ENCODE assay signal across 8 mouse cellular contexts in genomic region chr2:91984906-91985525, GRCm38 (mm10). TPM values are rescaled to one million over a fixed set of nuclear protein-coding genes. Genes with fewer than 3 reads are reported as not detected.
DNase-seq lines count a peak whose midpoint lies in the region; ATAC-seq and TF ChIP-seq lines count a peak whose summit lies in the region.

No protein-coding gene starts in this region.

- peaks cover 27% of the 10 kb centered on the region for H3K4me1 ChIP-seq in heart, embryonic 15.5 days (replicated peaks)
- H3K4me1 ChIP-seq in ES-Bruce4 (ENCODE audit: control insufficient read depth, insufficient read depth, low read length) = peaks cover 3% of the 10 kb centered on the region
- H3K4me1 ChIP-seq in hindbrain, embryonic 13.5 days (replicated peaks) = peaks cover 22% of the 10 kb centered on the region
- H3K4me1 ChIP-seq in midbrain, embryonic 12.5 days = peaks cover 21% of the 10 kb centered on the region

- H3K9ac ChIP-seq in heart, embryonic 15.5 days = no peak overlapping the region
- no peak overlapping the region for H3K9ac ChIP-seq in ES-Bruce4 (ENCODE audit: low read depth, poor library complexity, severe bottlenecking)
- no peak overlapping the region for H3K9ac ChIP-seq in hindbrain, embryonic 13.5 days
- no peak overlapping the region; the same call in 1 of the 2 replicates for H3K9ac ChIP-seq in midbrain, embryonic 12.5 days (replicated peaks)

- no peaks in the 10 kb centered on the region for H3K9me3 ChIP-seq in heart, embryonic 15.5 days (replicated peaks)
- H3K9me3 ChIP-seq in ES-Bruce4 (replicated peaks; ENCODE audit: control insufficient read depth, insufficient read depth, low read length, poor library complexity, severe bottlenecking) = no peaks in the 10 kb centered on the region
- no peaks in the 10 kb centered on the region for H3K9me3 ChIP-seq in hindbrain, embryonic 13.5 days
- no peaks in the 10 kb centered on the region for H3K9me3 ChIP-seq in midbrain, embryonic 12.5 days

- H3K27me3 ChIP-seq in heart, embryonic 15.5 days = no peaks in the 10 kb centered on the region
- no peaks in the 10 kb centered on the region for H3K27me3 ChIP-seq in ES-Bruce4 (ENCODE audit: control insufficient read depth, insufficient read depth, low read length, poor library complexity, severe bottlenecking)
- H3K27me3 ChIP-seq in hindbrain, embryonic 13.5 days = peaks cover 14% of the 10 kb centered on the region; the same call in 1 of the 2 replicates
- peaks cover 21% of the 10 kb centered on the region for H3K27me3 ChIP-seq in midbrain, embryonic 12.5 days

- TF ChIP-seq EP300 in ES-Bruce4 (IDR thresholded peaks at IDR 0.05; ENCODE audit: insufficient read depth, low read depth, low read length) = no peak

- TF ChIP-seq POLR2A in ES-Bruce4 (IDR thresholded peaks at IDR 0.05; ENCODE audit: insufficient read depth, low read length) = no peak

- no peaks in the 10 kb centered on the region for H3K36me3 ChIP-seq in heart, embryonic 15.5 days
- H3K36me3 ChIP-seq in ES-Bruce4 (ENCODE audit: control insufficient read depth, insufficient read depth, low read length, poor library complexity, severe bottlenecking) = no peaks in the 10 kb centered on the region
- H3K36me3 ChIP-seq in hindbrain, embryonic 13.5 days = no peaks in the 10 kb centered on the region
- no peaks in the 10 kb centered on the region for H3K36me3 ChIP-seq in midbrain, embryonic 12.5 days

- WGBS in heart, embryonic 15.5 days = 42% methylated on average over 9 of the region's 9 CpGs
- 30% methylated on average over 9 of the region's 9 CpGs for WGBS in hindbrain, embryonic 13.5 days
- WGBS in midbrain, embryonic 12.5 days = 39% methylated on average over 9 of the region's 9 CpGs

- peak overlapping the region; percentile 59 for H3K4me2 ChIP-seq in heart, embryonic 15.5 days
- H3K4me2 ChIP-seq in hindbrain, embryonic 13.5 days = peak overlapping the region; percentile 50
- peak overlapping the region; percentile 41 for H3K4me2 ChIP-seq in midbrain, embryonic 12.5 days (replicated peaks)

- TF ChIP-seq CTCF in ES-Bruce4 (IDR thresholded peaks at IDR 0.05; ENCODE audit: low read depth, low read length) = no peak

- H3K27ac ChIP-seq in heart, embryonic 15.5 days = peak overlapping the region; percentile 84
- H3K27ac ChIP-seq in ES-Bruce4 (ENCODE audit: insufficient read depth, low read length) = peak overlapping the region; percentile 1; the same call in 1 of the 2 replicates
- peak overlapping the region; percentile 42; the same call in 1 of the 2 replicates for H3K27ac ChIP-seq in hindbrain, embryonic 13.5 days
- H3K27ac ChIP-seq in midbrain, embryonic 12.5 days (replicated peaks) = peak overlapping the region; percentile 31; the same call in 1 of the 2 replicates

- no peak; the same call in 1 of the 2 replicates for ATAC-seq in heart, embryonic 15.5 days (replicated peaks; ENCODE audit: insufficient number of reproducible peaks, insufficient read depth, low FRiP score, low read depth)
- no peak for ATAC-seq in hindbrain, embryonic 13.5 days (ENCODE audit: low FRiP score)
- no peak for ATAC-seq in midbrain, embryonic 12.5 days (ENCODE audit: low FRiP score, low read depth)

- H3K4me3 ChIP-seq in heart, embryonic 15.5 days = peak overlapping the region; percentile 28
- no peak overlapping the region for H3K4me3 ChIP-seq in ES-Bruce4 (ENCODE audit: low read depth, low read length)
- no peak overlapping the region for H3K4me3 ChIP-seq in hindbrain, embryonic 13.5 days
- no peak overlapping the region for H3K4me3 ChIP-seq in midbrain, embryonic 12.5 days

- no peak for DNase-seq in heart, postnatal 4 days
- no peak for DNase-seq in layer of hippocampus, postnatal 36 days
- no peak for DNase-seq in adrenal gland, postnatal 36 days
- no peak for DNase-seq in spleen, adult 12 weeks (ENCODE audit: low spot score)

RNA-seq across cellular contexts. Expression of gene Dgkz, which starts 9.4 kb away (rescaled TPM):
- 26.6 and 48.2 TPM in 2 replicates for polyA plus RNA-seq in heart, embryonic 15.5 days (2015; fragmentation: Nextera tagmentation; extraction: Ambion mirVana)
- 10 to 100 TPM; 76.6 to 80.9 TPM for total RNA-seq in heart, postnatal 4 days (2021)
- 28.1 and 29.6 TPM in 2 replicates for polyA plus RNA-seq in ES-Bruce4 (2011; ENCODE audit: insufficient read depth, insufficient read length, low read depth, missing spikeins)
- 25.0 and 26.0 TPM in 2 replicates for polyA plus RNA-seq in hindbrain, embryonic 13.5 days (2015; fragmentation: Nextera tagmentation; extraction: Ambion mirVana)
- polyA plus RNA-seq in midbrain, embryonic 12.5 days (2016; fragmentation: Nextera tagmentation; extraction: Ambion mirVana) = 24.5 and 26.1 TPM in 2 replicates
- 100 to 1,000 TPM; 500 to 531 TPM for total RNA-seq in layer of hippocampus, postnatal 36 days (2021)
- total RNA-seq in adrenal gland, postnatal 36 days (2021) = 10 to 100 TPM; 45.1 to 48.0 TPM

RNA-seq across cellular contexts. Expression of gene Creb3l1, which starts 39.3 kb away (rescaled TPM):
- polyA plus RNA-seq in heart, embryonic 15.5 days (2015; fragmentation: Nextera tagmentation; extraction: Ambion mirVana) = 7.5 and 11.2 TPM in 2 replicates
- total RNA-seq in heart, postnatal 4 days (2021) = 10 to 100 TPM; 16.9 to 18.5 TPM
- 10.5 and 10.9 TPM in 2 replicates for polyA plus RNA-seq in ES-Bruce4 (2011; ENCODE audit: insufficient read depth, insufficient read length, low read depth, missing spikeins)
- polyA plus RNA-seq in hindbrain, embryonic 13.5 days (2015; fragmentation: Nextera tagmentation; extraction: Ambion mirVana) = 1.3 and 2.4 TPM in 2 replicates
- polyA plus RNA-seq in midbrain, embryonic 12.5 days (2016; fragmentation: Nextera tagmentation; extraction: Ambion mirVana) = 2.5 TPM in 2 replicates
- 1 to 10 TPM; 3.4 to 4.3 TPM for total RNA-seq in layer of hippocampus, postnatal 36 days (2021)
- total RNA-seq in adrenal gland, postnatal 36 days (2021) = 10 to 100 TPM in 1 of 2 experiments, 1 to 10 TPM in 1; 6.2 to 30.5 TPM

RNA-seq across cellular contexts. Expression of gene Gm9821, which starts 39.5 kb away (rescaled TPM):
- 1.7 and 2.2 TPM in 2 replicates for polyA plus RNA-seq in heart, embryonic 15.5 days (2015; fragmentation: Nextera tagmentation; extraction: Ambion mirVana)
- not detected for total RNA-seq in heart, postnatal 4 days (2021)
- not detected in 2 replicates for polyA plus RNA-seq in ES-Bruce4 (2011; ENCODE audit: insufficient read depth, insufficient read length, low read depth, missing spikeins)
- 0.13 and 0.25 TPM in 2 replicates for polyA plus RNA-seq in hindbrain, embryonic 13.5 days (2015; fragmentation: Nextera tagmentation; extraction: Ambion mirVana)
- polyA plus RNA-seq in midbrain, embryonic 12.5 days (2016; fragmentation: Nextera tagmentation; extraction: Ambion mirVana) = 0.37 TPM in 2 replicates
- total RNA-seq in layer of hippocampus, postnatal 36 days (2021) = not detected
- not detected for total RNA-seq in adrenal gland, postnatal 36 days (2021)

RNA-seq across cellular contexts. Expression of gene Mdk, which starts 52.9 kb away (rescaled TPM):
- polyA plus RNA-seq in heart, embryonic 15.5 days (2015; fragmentation: Nextera tagmentation; extraction: Ambion mirVana) = 293 and 372 TPM in 2 replicates
- total RNA-seq in heart, postnatal 4 days (2021) = 100 to 1,000 TPM; 102 to 110 TPM
- 156 and 167 TPM in 2 replicates for polyA plus RNA-seq in ES-Bruce4 (2011; ENCODE audit: insufficient read depth, insufficient read length, low read depth, missing spikeins)
- polyA plus RNA-seq in hindbrain, embryonic 13.5 days (2015; fragmentation: Nextera tagmentation; extraction: Ambion mirVana) = 313 and 316 TPM in 2 replicates
- polyA plus RNA-seq in midbrain, embryonic 12.5 days (2016; fragmentation: Nextera tagmentation; extraction: Ambion mirVana) = 672 and 763 TPM in 2 replicates
- total RNA-seq in layer of hippocampus, postnatal 36 days (2021) = 10 to 100 TPM; 25.4 to 29.4 TPM
- total RNA-seq in adrenal gland, postnatal 36 days (2021) = 10 to 100 TPM in 1 of 2 experiments, 1 to 10 TPM in 1; 6.7 to 11.6 TPM

RNA-seq across cellular contexts. Expression of gene Chrm4, which starts 58.0 kb away (rescaled TPM):
- polyA plus RNA-seq in heart, embryonic 15.5 days (2015; fragmentation: Nextera tagmentation; extraction: Ambion mirVana) = not detected in 2 replicates
- total RNA-seq in heart, postnatal 4 days (2021) = not detected
- polyA plus RNA-seq in ES-Bruce4 (2011; ENCODE audit: insufficient read depth, insufficient read length, low read depth, missing spikeins) = 0.78 and 0.97 TPM in 2 replicates
- 1.0 and 1.1 TPM in 2 replicates for polyA plus RNA-seq in hindbrain, embryonic 13.5 days (2015; fragmentation: Nextera tagmentation; extraction: Ambion mirVana)
- polyA plus RNA-seq in midbrain, embryonic 12.5 days (2016; fragmentation: Nextera tagmentation; extraction: Ambion mirVana) = 0.31 and 0.56 TPM in 2 replicates
- total RNA-seq in layer of hippocampus, postnatal 36 days (2021) = 10 to 100 TPM; 25.7 to 28.6 TPM
- total RNA-seq in adrenal gland, postnatal 36 days (2021) = 1 to 10 TPM; 2.7 to 2.9 TPM

Comparison
In these comparisons a context has a peak if more than half of its experiments do, and no peak if none do; other contexts are left out.
1. H3K27ac ChIP-seq: peak in every context shown above with its lines; median percentile 84 in heart, embryonic 15.5 days; 42 in hindbrain, embryonic 13.5 days; 31 in midbrain, embryonic 12.5 days; 1 in ES-Bruce4.